Mouse (Mus musculus) skeletal muscle tissue, postnatal 0 days (tissue): ENCODE measurements around the gene Mapkapk5. TPM values are rescaled to one million over a fixed set of nuclear protein-coding genes. Genes with fewer than 3 reads are reported as not detected.

Experiments
- polyA plus RNA-seq: library from polyadenylated mRNA; unstranded; fragments of >200 nt; fragmentation: Nextera tagmentation; extraction: Ambion mirVana; gene quantifications from 2 replicates; pipeline ENCODE4 v1.2.1, GENCODE M21; 2015

The Mapkapk5 gene
- 31.4 and 36.8 TPM in 2 replicates for polyA plus RNA-seq

GRCm38 (mm10) chr5:121545793-121546529 is at the start of gene Mapkapk5:
Gene Mapkapk5, minus strand, starts transcription at chr5:121545905.

GRCm38 (mm10) chr5:121593451-121594401 is 48.0 kb upstream of the Mapkapk5 start, which contains the start of gene Aldh2:
Gene Aldh2, minus strand, starts transcription at chr5:121593824.

DNA sequence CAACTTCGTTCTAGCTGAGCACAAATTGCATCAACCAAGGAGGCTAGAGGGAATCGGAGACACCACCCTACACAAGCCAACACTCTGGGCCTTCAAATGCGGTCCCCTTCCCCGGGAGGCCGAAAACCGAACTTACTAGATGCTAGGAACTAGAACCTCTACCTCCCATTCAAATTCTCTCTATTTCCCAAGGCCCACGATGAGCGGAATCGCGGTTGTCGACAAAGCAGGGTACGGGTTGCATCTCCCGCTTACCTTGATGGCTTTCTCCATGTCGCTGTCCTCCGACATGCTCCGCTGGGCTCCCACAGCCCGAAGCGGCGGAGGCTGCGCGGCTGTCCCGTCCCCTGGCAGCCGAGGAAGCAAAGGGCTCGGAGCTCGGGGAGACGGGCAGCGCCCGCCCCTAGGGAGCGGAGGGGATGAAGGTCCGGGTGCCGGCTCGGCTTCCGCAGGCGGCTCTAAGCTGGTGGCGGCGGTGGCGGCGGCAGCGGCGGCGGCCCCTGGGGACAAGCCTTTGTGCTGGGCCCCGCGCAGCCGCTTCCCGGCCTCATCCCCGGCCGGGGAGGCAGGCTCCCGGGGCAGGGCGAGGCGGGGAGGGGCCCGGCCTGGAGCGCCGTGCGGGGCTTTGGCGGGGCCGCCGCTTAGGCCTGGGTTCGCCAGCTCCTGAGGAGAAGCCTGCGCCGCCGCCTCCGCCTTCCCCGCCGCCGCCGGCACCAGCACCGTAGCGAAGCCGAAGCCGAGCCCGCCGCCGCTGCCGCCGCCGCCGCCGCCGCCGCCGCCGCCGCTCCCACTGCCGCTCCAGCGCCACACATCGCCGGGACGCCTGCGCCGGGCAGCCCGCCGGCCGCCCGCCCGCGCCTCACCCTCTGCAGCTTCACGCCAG is 554 bp downstream of the Mapkapk5 start, which contains the start of the genes Adam1a and Gm42878:
TSS of gene Adam1a (minus strand) at position 573 of the 883 bp plus-strand sequence.
TSS of gene Gm42878 (minus strand) at position 573 of the 883 bp plus-strand sequence.

DNA sequence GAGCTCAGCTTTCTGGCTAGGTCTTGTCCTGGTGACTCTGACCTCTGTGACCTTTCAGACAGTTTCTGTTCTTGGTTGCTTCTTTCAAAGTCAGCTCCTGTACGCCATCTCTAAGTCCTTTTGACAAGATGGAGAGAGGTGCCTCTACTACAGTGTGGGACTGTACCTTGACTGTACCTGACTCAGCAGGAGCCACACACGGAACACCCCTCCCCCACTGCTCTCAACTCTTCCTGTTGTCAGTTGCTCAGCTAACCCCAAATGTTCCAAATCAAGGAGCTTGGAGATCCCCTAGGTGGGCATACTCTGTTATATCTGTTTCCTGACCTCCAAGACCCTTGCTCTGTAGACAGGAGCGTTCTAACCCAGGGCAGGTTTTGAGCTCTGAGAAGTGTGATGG is 42.5 kb downstream of the Mapkapk5 start, which contains the start of gene Adam1b:
TSS of gene Adam1b (minus strand) at position 205 of the 400 bp plus-strand sequence.

Other genes starting within 250 kb of the Mapkapk5 start
- 61.9 and 78.2 TPM in 2 replicates for gene Trafd1, start 160.3 kb downstream of the Mapkapk5 start, polyA plus RNA-seq
- 23.2 and 23.4 TPM in 2 replicates for gene Naa25, start 148.0 kb downstream of the Mapkapk5 start, polyA plus RNA-seq
- 15.2 and 18.4 TPM in 2 replicates for gene Tmem116, start 94.0 kb downstream of the Mapkapk5 start, polyA plus RNA-seq
- gene Erp29, start 93.4 kb downstream of the Mapkapk5 start, polyA plus RNA-seq: 70.1 and 89.4 TPM in 2 replicates
- gene Adam1b, start 42.5 kb downstream of the Mapkapk5 start, polyA plus RNA-seq: 0.09 and 0.16 TPM in 2 replicates
- gene Adam1a, start 423 bp downstream of the Mapkapk5 start, polyA plus RNA-seq: 0.65 and 0.95 TPM in 2 replicates
- not detected in 2 replicates for gene Gm42878, start 423 bp downstream of the Mapkapk5 start, polyA plus RNA-seq
- gene Aldh2, start 47.9 kb upstream of the Mapkapk5 start, polyA plus RNA-seq: 126 and 173 TPM in 2 replicates
- 3.1 and 4.2 TPM in 2 replicates for gene Acad12, start 73.0 kb upstream of the Mapkapk5 start, polyA plus RNA-seq
- 1.1 and 1.9 TPM in 2 replicates for gene Acad10, start 114.6 kb upstream of the Mapkapk5 start, polyA plus RNA-seq
- gene Brap, start 114.7 kb upstream of the Mapkapk5 start, polyA plus RNA-seq: 23.6 and 25.3 TPM in 2 replicates
- 39.7 and 43.8 TPM in 2 replicates for gene Atxn2, start 165.4 kb upstream of the Mapkapk5 start, polyA plus RNA-seq